Mouse (Mus musculus): Measurements from ENCODE around the gene Pdcd6.

GRCm38 (mm10) chr13:74356491-74356890 lies 39.1 kb upstream of the Pdcd6 start:
- TF ChIP-seq ZC3H11A (IDR thresholded peaks at IDR 0.05; ENCODE audit: borderline replicate concordance, low read depth, low read length) (no peak), HCFC1 (IDR thresholded peaks at IDR 0.05; ENCODE audit: borderline replicate concordance, insufficient read depth, low read length) (no peak), MAFK (IDR thresholded peaks at IDR 0.05; ENCODE audit: insufficient read depth, low read depth, low read length) (no peak)
